Mouse (Mus musculus) skeletal muscle tissue, adult 2 months (tissue): ENCODE measurements around the gene B4galt3.

Experiments used
- DNase-seq: peaks from one replicate; pipeline ENCODE4 v3.0.0-alpha.2; 2012; ENCODE audit warnings: low read depth, low spot score

B4galt3 gene

DNA sequence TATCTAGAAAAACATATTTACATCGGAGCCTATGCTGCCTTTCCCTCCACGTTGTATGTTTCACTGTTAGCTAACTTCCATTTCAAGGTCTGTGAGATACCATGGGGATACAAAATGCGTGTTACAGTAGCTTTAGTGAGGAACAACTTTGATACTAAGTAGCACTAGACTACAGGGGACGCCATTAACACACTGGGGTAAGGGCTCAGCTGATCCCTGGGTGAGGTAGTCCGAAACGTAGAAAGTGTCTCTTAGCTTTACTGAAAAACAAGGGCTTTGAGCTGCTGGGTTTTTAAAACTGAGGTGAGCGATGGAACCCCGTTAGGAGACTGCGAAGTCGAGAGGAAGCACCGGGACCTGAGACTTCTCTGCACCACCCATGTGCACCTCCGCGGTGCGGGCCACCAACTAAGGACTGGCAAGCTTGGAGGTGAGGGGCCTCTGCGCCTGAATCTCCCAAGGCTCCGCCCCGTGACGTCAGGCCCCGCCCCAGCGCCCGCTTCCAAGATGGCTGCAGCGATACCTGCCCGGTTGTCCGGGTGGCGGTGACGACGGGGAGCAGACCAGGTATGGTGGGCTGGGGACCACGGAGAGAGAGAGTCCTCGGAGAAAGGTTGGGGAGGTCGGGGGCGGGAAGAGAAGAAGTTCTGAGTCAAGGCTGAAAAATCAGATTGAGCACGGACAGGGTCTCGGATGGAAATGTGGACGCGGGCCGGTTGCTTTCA, at the start of gene B4galt3:
TSS of gene B4galt3 (plus strand) at position 481 of the 725 bp plus-strand sequence.
- DNase-seq, result peak; percentile 85

- peak; percentile 83 for DNase-seq
Measured at GRCm38 (mm10) chr1:171220871-171221270, 49.3 kb upstream of the B4galt3 start.

GRCm38 (mm10) chr1:171221281-171222193, 48.6 kb upstream of the B4galt3 start:
- DNase-seq, result no peak

- DNase-seq, result peak; percentile 99
Measured at GRCm38 (mm10) chr1:171222238-171223155, 47.6 kb upstream of the B4galt3 start, which contains the start of gene Tomm40l. Tomm40l (minus strand) TSS chr1:171222514.

GRCm38 (mm10) chr1:171223168-171223567, 47.0 kb upstream of the B4galt3 start:
- no peak for DNase-seq

DNA sequence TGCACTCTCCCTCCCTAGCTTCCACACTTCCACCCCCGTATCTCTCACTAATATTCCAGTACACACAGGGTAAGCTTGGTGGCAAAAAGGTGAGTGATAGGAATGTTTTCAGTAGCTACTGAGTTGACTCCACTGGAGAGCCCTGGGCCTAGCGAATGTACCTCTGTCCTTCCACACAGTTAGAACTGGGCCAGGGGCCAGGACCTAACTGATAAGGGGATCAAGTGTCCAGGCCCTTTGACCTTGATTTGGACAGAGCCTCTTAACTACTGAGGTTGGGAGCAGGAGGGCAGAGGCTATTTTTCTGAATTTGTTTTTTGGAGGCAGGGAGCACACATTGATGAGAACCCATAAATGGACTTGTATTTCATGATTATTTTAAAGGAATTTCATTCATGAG, 46.3 kb upstream of the B4galt3 start:
- no peak for DNase-seq

GRCm38 (mm10) chr1:171224857-171225256, 45.3 kb upstream of the B4galt3 start, which contains the start of gene Apoa2:
Apoa2 (plus strand) TSS chr1:171225054.
- DNase-seq, result no peak

DNA sequence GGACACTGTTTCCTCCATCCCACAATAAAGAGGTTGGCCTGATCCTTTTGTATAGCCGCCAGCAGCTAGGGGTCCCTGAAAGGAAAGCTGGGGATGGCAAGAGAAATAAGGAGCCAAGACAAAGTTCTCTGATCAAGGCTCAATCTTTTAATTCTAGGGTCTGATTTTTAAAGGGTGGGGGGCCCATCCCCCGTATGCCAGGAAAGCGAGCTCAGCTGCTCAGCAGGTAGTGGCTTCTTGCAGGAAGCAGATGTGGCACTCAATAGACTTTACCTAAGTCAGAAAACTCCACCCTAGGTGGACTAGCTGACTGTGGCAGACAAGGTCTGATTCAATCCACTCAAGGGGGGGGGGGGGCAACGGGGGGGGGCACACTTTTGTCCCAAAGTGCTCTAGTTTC, 43.3 kb upstream of the B4galt3 start:
- DNase-seq, result no peak

DNA sequence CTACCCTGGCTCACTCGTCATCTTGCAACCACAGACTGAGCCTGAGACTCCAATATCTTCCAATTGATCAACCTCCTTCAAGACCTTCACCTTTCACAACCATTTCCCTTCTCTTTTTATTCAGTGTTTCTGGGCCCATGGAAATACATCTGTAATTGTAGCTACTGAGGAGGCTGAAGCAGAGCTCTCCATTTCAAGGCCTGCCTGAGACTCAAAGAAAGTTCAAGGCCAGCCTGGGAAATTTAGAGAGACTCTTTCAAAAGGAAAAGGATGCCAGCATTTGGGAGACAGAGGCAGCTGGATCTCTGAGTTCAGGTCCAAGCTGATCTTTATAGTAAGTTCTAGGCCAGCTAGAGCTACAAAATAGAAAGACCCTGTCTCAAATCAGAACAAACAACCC, 42.2 kb upstream of the B4galt3 start:
- no peak for DNase-seq

DNA sequence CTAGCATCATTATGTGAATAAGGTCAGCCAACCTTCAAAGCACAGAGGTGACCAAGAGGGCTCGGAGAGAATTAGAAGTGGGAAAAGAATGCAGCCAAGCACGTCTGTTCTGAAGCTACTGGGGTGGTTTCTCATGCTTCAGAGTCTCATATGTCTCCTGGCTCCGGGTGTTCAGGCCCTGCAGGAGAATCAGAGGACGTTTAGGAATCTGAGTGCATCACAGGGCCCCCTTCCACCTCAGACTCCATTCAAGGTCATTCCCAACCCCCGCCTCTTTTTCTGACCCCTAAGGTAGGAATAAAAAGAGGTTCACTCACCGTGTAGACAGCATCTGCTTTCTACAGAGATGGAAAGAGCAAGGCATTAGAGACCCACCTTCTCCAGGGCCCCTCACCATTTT, 40.4 kb upstream of the B4galt3 start:
- no peak for DNase-seq

DNA sequence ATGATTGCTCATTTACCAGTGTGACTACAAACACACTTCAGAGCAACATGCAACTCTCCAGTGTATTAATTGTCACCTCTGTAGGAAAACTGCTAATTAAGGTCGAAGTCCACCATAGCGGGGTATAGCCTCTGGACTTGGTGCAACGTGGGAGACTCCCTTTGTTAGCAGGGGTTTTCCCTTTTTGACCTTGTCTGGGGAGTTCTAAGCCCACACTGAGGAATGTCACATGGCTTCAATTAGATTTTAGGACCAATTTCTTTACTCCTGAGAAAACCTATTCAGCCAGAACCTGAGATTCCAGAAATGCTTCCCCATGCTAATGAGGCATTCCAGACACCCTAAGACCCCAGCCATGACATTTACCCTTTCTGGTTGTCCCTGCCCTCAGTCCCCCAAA, 39.9 kb upstream of the B4galt3 start:
- no peak for DNase-seq

GRCm38 (mm10) chr1:171231844-171232243, 38.3 kb upstream of the B4galt3 start:
- DNase-seq, result no peak

GRCm38 (mm10) chr1:171232348-171232747, 37.8 kb upstream of the B4galt3 start:
- no peak for DNase-seq

DNA sequence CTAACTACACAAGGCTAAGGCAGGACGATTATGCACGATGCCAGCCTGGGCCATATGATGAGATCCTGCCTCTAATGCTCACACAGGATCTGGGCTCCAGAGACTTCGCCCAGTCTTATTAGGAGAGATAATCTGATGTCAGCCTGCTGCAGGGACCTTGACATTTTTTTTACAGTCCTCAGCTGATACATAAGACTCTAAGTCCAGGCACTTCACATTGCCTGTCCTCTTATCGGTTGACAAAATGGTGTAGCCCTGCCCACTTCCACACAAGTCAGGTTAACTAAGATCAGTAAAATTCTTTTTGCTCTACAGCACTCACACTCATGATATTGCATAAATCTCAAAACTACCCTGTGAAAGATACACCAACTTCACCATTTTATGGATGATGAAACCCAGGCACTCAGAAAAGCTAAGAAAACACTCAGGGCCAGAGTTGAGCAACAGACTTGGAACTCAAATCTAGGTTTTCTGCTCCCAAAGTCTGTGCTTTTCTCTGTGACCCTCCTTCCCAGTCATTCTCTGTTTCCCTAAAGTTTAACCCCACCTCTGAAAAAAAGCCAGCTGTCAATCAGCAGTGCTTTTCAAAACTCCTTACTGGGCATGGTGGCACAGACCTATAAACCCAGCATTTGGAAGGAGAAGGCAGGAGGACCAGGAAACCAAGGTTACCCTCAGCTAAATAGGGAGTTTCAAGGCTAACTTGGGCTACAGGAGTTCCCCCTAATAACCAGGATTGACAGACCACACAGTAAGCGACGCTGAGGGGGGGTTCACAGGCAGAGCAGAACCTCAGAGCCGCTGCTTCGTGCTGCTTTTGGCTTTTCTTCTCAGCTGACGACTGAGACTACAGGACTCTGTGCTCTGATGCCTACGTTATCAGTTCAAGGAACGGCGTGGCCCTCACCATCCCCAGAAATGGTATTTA, 37.1 kb upstream of the B4galt3 start:
- DNase-seq, result no peak

DNA sequence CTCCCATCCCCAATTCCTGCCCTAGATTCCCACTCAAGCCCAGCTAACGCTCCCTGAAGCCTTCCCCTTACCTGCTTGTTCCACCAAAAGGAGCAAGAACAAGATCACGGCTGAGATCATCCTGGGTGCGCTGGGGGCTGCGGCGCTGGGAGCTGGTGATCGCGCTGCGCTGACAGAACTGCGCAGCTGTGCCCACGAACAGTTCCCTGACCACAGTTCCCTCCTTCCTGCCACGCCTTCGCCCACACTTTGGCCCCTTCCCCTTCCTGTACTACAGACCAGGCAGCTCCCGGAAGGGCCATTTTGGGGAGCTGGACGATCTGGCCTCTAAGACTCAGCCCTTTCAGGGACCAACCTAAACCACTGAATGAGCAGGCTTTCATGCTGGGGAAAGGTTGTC, 36.0 kb upstream of the B4galt3 start, which contains the start of gene Fcer1g:
TSS of gene Fcer1g (minus strand) at position 240 of the 400 bp plus-strand sequence.
- DNase-seq, result no peak

DNA sequence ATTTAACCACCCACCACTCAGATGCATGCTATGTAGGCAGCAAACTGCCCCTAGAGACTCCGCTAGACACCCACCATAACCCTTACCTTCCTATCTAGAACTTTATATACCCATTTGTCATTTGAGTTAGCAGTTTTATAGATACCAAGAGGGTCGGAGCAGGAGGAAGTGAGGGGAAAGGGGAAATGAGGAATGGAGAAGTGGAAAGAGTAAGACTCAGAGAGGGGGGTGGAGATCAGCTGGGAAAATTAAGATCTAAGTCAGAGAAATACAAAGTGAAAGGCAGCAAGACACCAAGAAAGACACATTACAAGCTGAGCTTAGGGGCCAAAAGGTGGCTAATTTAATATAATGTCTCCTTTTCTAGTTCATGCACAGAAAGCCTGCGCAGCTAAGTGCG, 35.6 kb upstream of the B4galt3 start:
- DNase-seq, result no peak

- peak; percentile 73 for DNase-seq
Measured at GRCm38 (mm10) chr1:171235791-171236190, 34.3 kb upstream of the B4galt3 start.

- no peak for DNase-seq
Measured at GRCm38 (mm10) chr1:171237438-171237837, 32.7 kb upstream of the B4galt3 start.

DNA sequence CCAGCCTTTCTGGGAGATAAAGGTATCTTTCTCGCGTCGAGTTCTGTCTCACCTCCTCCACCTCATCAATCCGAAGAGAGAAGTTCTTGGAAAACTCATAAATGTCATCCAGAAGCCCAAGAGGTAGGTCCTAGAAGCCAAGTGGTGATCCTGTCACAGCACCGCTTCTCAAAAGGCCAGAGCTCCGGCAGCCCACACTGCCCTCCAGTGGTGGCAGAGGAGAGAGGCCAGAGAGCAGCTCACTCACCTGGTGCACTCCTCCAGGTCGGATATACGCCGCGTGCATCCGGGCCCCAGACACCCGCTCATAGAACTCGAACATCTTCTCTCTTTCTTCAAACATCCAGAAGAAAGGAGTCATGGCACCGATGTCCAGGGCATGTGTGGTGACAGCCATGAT, 31.7 kb upstream of the B4galt3 start:
- no peak for DNase-seq

DNA sequence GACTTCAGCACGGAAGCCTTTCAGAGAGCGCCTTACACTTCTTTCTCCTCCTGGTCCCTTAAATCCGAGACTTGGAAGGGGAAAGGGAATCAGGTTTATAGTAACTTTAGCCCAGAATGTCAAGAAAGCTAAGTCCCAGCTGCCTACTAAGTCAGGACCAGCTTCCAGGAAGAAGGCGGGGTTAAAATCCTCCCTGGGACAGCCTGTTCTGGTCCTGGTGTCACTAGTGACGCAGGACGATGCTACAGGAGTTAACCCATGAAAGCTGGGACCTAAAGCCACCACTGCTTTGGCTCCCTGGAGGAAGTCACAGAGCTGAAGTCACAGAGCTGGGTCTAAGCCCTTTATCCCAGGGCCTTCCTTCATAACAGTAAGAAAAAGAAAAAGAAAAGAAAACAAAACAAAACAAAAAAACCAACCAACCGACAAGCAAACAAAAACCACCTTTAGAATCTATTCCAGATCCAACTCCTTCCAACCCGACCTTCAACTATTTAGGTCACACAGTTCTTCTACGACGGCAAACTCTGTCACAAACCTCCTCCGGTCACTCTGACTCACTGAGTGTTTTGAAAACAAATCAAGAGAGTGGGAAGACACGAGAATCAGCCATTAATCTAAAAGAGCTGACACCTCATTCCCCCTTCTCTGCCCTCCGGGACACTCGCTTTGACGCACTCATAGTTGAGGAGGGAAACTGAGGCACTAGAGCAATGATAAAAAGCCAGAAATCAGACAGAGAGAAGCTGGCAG, 30.0 kb upstream of the B4galt3 start:
- DNase-seq, result peak; percentile 86
